Comparison of ENCODE assay signal across 15 mouse cellular contexts in genomic region chr7:121335390-121336109, GRCm38 (mm10). TPM values are rescaled to one million over a fixed set of nuclear protein-coding genes. Genes with fewer than 3 reads are reported as not detected.
"Had no signal": no experiment of that assay in that cellular context is flagged by ENCODE, and none has a peak within 500 bp of the region (broad histone marks: within the 10 kb centered on the region; RNA-seq: fewer than 3 reads in every experiment).

No protein-coding gene starts in this region.

- H3K9me3 ChIP-seq: limb, embryonic 13.5 days; midbrain, embryonic 15.5 days; neural tube, embryonic 13.5 days had no signal

- H3K4me3 ChIP-seq: layer of hippocampus, adult 2 months; limb, embryonic 13.5 days; midbrain, embryonic 15.5 days; neural tube, embryonic 13.5 days had no signal

- H3K36me3 ChIP-seq: limb, embryonic 13.5 days; midbrain, embryonic 15.5 days; neural tube, embryonic 13.5 days had no signal

- DNase-seq: kidney, adult 9 months; kidney, postnatal 10 days; kidney, postnatal 4 days; left cerebral cortex, postnatal 4 days; lung, adult 18-20 months; right cerebral cortex, adult 18-20 months; right cerebral cortex, postnatal 25 days; thymus, postnatal 4 days had no signal

- ATAC-seq: midbrain, embryonic 15.5 days had no signal

- H3K9ac ChIP-seq: limb, embryonic 13.5 days; liver, embryonic 14.5 days; midbrain, embryonic 15.5 days; neural tube, embryonic 13.5 days had no signal

- H3K4me2 ChIP-seq: limb, embryonic 13.5 days; midbrain, embryonic 15.5 days; neural tube, embryonic 13.5 days had no signal

- H3K27ac ChIP-seq: layer of hippocampus, adult 2 months; limb, embryonic 13.5 days; liver, embryonic 14.5 days; midbrain, embryonic 15.5 days; neural tube, embryonic 13.5 days had no signal

- H3K27me3 ChIP-seq: limb, embryonic 13.5 days; midbrain, embryonic 15.5 days; neural tube, embryonic 13.5 days had no signal

- H3K4me1 ChIP-seq: midbrain, embryonic 15.5 days had no signal

RNA-seq across cellular contexts. Expression of gene Hs3st2, which starts 56.1 kb away (rescaled TPM):
- total RNA-seq: liver, adult 2 months; megakaryocyte-erythroid progenitor cell, adult 5-6 weeks had no signal
- polyA plus RNA-seq: liver, adult 2 months had no signal
